Mouse (Mus musculus) forebrain, embryonic 10.5 days (tissue): Measurements from ENCODE around the gene Eps8l2. TPM values are rescaled to one million over a fixed set of nuclear protein-coding genes. Genes with fewer than 3 reads are reported as not detected.

Experiments used
- DNase-seq: peaks from one replicate; pipeline ENCODE4 v3.0.0-alpha.2; 2017; ENCODE audit warnings: low spot score; ENCODE audit errors: extremely low spot score
- H3K27ac ChIP-seq: fragments of 300-500 bp; sonication (generic); 2 replicates; pipeline ENCODE4 v1.5.1; 2016; ENCODE audit warnings: mild to moderate bottlenecking
- H3K27me3 ChIP-seq: fragments of 300-500 bp; sonication (generic); 2 replicates; pipeline ENCODE4 v1.6.1; 2016; ENCODE audit warnings: mild to moderate bottlenecking; ENCODE audit not compliant: poor library complexity, severe bottlenecking
- H3K36me3 ChIP-seq: fragments of 300-500 bp; sonication (generic); replicated peaks from 2 replicates; pipeline ENCODE4 v1.6.1; 2016; ENCODE audit warnings: mild to moderate bottlenecking, moderate library complexity
- H3K4me1 ChIP-seq: fragments of 300-500 bp; sonication (generic); 2 replicates; pipeline ENCODE4 v1.6.1; 2016
- H3K4me3 ChIP-seq: fragments of 300-500 bp; sonication (generic); 2 replicates; pipeline ENCODE4 v1.5.1; 2016; ENCODE audit warnings: mild to moderate bottlenecking, moderate library complexity
- H3K9me3 ChIP-seq: fragments of 300-500 bp; sonication (generic); 2 replicates; pipeline ENCODE4 v1.6.1; 2016; ENCODE audit warnings: mild to moderate bottlenecking, moderate library complexity
- WGBS: fragments of 180-500 bp; shearing (Covaris S2); methylation state at CpG from one replicate; pipeline ENCODE4 v1.1.7; 2016; 5-methylcytosine and 5-hydroxymethylcytosine counted together
- polyA plus RNA-seq: library from polyadenylated mRNA; unstranded; fragments of >200 nt; fragmentation: Nextera tagmentation; extraction: Ambion mirVana; gene quantifications from 2 replicates; pipeline ENCODE4 v1.2.1, GENCODE M21; 2016

The Eps8l2 gene
- polyA plus RNA-seq, 1 experiment from 2014 or later: 4.5 TPM

GRCm38 (mm10) chr7:141315974-141316373 lies 22.7 kb upstream of the Eps8l2 start:
- no peaks in the 10 kb centered on the region for H3K4me1 ChIP-seq
- DNase-seq: no peak
- WGBS: 76% methylated on average over 5 of the region's 5 CpGs
- H3K36me3 ChIP-seq: peaks cover 100% of the 10 kb centered on the region
- H3K27ac ChIP-seq: no peak overlapping the region
- H3K27me3 ChIP-seq: no peaks in the 10 kb centered on the region
- H3K4me3 ChIP-seq: no peak overlapping the region
- H3K9me3 ChIP-seq: no peaks in the 10 kb centered on the region

GRCm38 (mm10) chr7:141317619-141318132 lies 21.0 kb upstream of the Eps8l2 start:
- no peak overlapping the region for H3K27ac ChIP-seq
- no peaks in the 10 kb centered on the region for H3K9me3 ChIP-seq
- peaks cover 100% of the 10 kb centered on the region for H3K36me3 ChIP-seq
- no peak overlapping the region for H3K4me3 ChIP-seq
- no peak for DNase-seq
- 86% methylated on average over 1 of the region's 1 CpGs for WGBS
- H3K4me1 ChIP-seq: no peaks in the 10 kb centered on the region
- no peaks in the 10 kb centered on the region for H3K27me3 ChIP-seq

GRCm38 (mm10) chr7:141319446-141319845 lies 19.2 kb upstream of the Eps8l2 start:
- WGBS: 78% methylated on average over 2 of the region's 2 CpGs
- Histone ChIP-seq H3K27me3 (no peaks in the 10 kb centered on the region), H3K4me3 (no peak overlapping the region), H3K9me3 (no peaks in the 10 kb centered on the region), H3K27ac (no peak overlapping the region), H3K4me1 (peaks cover 3% of the 10 kb centered on the region), H3K36me3 (peaks cover 100% of the 10 kb centered on the region)
- DNase-seq: no peak

DNA sequence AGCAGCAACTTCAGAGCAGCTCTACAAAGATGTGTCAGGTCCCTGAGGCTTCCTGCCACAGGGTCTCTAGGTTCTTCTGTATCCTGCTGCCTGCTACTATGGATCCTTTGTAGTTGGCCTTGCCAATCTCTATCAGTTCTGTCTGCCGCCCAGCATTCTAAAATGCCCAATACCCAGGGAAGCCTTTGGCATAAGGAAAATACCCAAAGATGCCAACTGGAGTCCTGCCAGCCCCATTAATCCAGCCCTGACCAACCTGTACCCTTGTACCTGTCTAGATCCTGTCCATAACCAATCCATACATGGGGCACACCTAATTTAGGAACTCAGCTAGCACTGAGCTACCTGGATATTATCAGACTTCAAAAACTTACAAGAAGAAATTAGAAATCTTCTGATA lies 14.0 kb upstream of the Eps8l2 start:
- H3K9me3 ChIP-seq: no peaks in the 10 kb centered on the region
- no peak for DNase-seq
- no peak overlapping the region; the same call in 1 of the 2 replicates for H3K4me3 ChIP-seq
- H3K27ac ChIP-seq: no peak overlapping the region
- peaks cover 51% of the 10 kb centered on the region for H3K36me3 ChIP-seq
- no peaks in the 10 kb centered on the region for H3K27me3 ChIP-seq
- WGBS: 100% methylated on average over 1 of the region's 1 CpGs
- peaks cover 45% of the 10 kb centered on the region for H3K4me1 ChIP-seq

DNA sequence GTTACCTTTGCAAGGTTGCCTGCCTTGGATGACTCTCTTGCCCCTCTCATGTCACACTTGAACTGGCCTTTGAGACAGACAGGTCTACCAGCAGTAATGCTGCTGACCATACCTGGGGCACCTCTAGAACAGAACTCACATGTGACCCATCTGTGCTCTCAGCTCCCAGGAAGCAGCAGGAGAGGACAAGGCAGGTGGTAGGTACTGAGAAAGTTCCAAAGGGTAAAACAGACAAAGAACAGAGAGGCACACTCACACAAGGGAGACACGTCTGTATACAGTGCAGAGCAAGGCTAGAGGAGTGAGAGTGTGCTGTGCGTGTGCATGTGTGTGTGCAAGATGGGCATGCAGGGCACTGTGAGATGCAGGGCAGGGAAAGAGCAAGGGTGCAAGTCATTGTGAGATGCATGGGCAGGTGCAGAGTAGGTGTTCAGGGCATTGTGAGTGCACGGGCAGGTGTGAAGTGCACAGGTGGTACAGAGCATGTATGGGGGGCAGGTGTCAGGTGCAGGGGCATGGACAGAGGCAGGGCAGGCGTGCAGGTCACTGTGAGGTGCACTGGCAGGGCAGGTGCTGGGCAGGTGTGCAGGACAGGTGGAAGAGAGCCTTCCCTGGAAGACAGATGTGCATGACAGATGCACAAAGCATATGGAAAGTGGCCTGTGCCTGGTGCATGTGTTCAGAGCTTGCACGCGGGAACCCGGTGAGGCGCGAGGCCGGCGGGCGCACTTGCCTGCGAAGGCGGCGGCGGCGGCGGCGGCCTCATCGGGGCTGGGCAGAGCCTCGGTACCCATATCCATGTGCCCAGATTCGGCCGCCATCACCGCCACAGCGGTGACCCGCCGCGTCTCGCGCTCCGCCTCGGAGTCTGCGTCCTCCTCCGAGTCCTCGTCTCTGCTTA lies 11.9 kb upstream of the Eps8l2 start:
- Histone ChIP-seq H3K27me3 (no peaks in the 10 kb centered on the region), H3K4me3 (peak overlapping the region; percentile 77), H3K9me3 (no peaks in the 10 kb centered on the region), H3K27ac (peak overlapping the region; percentile 99), H3K36me3 (peaks cover 30% of the 10 kb centered on the region), H3K4me1 (peaks cover 45% of the 10 kb centered on the region)
- 6% methylated on average over 35 of the region's 35 CpGs for WGBS
- no peak for DNase-seq

DNA sequence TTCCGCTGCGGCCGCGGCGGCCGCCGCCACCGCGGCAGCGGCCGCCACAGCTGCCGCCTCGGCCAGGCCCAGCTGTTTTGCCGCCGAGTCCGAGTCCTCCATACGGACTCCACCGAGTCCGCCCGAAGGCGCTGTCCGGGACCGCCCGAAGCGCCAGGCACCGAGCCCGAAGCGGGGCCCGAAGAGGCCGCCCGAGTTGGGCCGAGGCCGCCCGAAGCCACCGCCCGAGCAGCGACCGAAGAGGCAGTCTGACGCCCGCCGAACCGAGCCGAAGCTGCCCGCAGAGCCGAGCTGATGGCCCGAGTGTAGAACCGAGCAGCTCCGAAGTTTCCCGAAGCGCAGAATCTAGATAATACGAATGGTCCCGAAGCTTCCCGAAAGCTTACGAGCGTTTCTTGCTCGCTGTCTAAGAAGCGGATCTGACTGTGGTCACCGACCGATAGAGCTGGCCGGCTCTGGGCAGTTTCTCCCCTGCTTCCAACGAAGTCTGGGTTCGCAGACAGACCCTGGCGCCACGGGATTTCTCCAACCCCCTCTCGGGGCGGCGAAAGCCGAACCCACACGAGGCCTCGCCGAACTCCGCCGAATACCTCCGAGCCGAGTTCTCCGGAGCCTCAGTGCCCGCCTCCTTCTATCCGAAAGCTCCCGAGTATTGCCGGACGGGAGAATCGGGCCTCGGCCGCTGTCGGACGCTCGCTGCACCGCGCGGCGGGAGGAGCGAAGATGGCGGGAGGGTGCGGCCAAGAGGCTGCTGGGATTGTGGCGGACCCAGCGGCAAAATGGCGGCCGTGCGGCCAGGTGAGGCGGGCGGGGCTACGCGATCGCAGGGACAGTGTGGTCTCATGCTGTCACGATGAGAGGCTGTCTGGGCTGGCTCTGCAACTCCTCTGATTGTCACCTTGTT lies 11.0 kb upstream of the Eps8l2 start, which contains the start of the genes Deaf1 and Tmem80:
Gene Deaf1, minus strand, starts transcription at position 222 of the 904 bp plus-strand sequence.
Gene Tmem80, plus strand, starts transcription at position 271 of the 904 bp plus-strand sequence.
- peak; percentile 98 for DNase-seq
- Histone ChIP-seq H3K4me1 (peaks cover 45% of the 10 kb centered on the region), H3K27me3 (no peaks in the 10 kb centered on the region), H3K4me3 (peak within 1 kb of the TSS; percentile 77), H3K36me3 (peaks cover 29% of the 10 kb centered on the region), H3K27ac (peak within 1 kb of the TSS; percentile 99), H3K9me3 (no peaks in the 10 kb centered on the region)
- WGBS: under 1% methylated on average over 104 of the region's 105 CpGs

DNA sequence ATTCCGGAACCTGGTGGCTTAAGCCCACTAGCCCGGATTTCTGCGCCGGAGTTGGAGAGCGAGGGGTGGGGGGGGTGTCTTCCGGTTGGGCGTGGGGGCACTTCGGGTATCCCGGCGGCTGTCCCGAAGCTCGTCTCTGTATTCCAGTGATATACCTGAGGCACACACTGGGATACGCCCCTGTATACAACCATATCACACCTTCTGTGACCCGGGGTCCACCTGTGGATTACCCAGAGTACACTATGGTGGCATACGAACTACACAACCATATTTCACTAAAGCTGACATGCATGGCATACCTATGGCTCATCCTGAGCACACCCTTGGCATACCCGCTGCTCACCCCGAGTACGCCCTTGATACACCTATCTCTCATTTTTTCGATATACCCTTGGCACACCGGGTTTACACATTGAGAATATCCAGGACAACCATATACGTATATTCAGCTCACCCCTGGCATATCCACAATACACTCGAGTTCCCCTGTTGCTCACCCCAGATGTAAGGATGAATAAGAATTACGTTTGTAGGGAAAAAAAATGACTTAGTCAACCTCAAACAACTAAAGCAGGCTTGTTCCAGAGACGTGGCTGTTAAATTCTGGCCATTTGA lies 10.2 kb upstream of the Eps8l2 start:
- peak overlapping the region; percentile 77 for H3K4me3 ChIP-seq
- no peak for DNase-seq
- WGBS: 20% methylated on average over 24 of the region's 24 CpGs
- H3K27me3 ChIP-seq: no peaks in the 10 kb centered on the region
- peaks cover 45% of the 10 kb centered on the region for H3K4me1 ChIP-seq
- peaks cover 29% of the 10 kb centered on the region for H3K36me3 ChIP-seq
- no peaks in the 10 kb centered on the region for H3K9me3 ChIP-seq
- peak overlapping the region; percentile 99 for H3K27ac ChIP-seq

DNA sequence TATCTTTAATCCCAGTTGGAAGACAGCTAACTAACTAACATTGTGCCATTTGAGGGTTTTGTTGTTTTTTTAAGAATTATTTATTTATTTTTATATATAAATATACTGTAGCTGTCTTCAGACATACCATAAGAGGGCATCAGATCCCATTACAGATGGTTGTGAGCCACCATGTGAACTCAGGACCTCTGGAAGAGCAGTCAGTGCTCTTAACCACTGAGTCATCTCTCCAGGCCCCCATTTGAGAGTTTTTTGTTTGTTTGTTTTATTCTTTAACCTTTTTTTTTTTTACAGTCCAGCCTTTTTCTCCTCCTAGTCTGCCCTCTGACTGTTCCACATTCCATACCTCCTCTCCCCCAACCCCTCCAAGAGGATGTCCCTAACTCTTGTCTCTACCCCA lies 8.0 kb upstream of the Eps8l2 start:
- peaks cover 31% of the 10 kb centered on the region for H3K4me1 ChIP-seq
- DNase-seq: no peak
- H3K9me3 ChIP-seq: no peaks in the 10 kb centered on the region
- H3K36me3 ChIP-seq: peaks cover 33% of the 10 kb centered on the region
- no peaks in the 10 kb centered on the region for H3K27me3 ChIP-seq
- no peak overlapping the region for H3K4me3 ChIP-seq
- no peak overlapping the region for H3K27ac ChIP-seq

DNA sequence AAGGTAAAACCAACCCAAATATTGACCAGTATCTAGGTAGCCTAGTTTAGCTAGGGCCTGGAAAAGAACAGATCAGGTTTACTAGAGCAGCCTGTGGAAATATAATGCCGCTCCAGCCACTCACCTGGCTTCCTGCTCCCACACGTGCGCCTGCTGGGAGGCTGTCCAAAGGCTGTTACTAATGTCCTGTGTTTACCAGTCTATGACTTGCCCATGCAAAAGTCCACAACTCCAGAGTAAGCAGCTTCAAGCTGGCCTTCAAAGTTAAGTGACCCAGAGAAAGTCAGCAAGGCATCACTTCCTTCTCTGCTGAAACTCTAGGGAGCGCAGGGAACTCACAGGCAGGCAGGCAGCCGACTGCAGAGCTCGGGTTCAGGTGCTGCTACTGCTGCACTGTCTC lies 6.7 kb upstream of the Eps8l2 start:
- no peak overlapping the region for H3K4me3 ChIP-seq
- no peaks in the 10 kb centered on the region for H3K9me3 ChIP-seq
- no peak overlapping the region for H3K27ac ChIP-seq
- no peak for DNase-seq
- H3K27me3 ChIP-seq: no peaks in the 10 kb centered on the region
- peaks cover 40% of the 10 kb centered on the region for H3K36me3 ChIP-seq
- 88% methylated on average over 6 of the region's 6 CpGs for WGBS
- H3K4me1 ChIP-seq: peaks cover 18% of the 10 kb centered on the region

DNA sequence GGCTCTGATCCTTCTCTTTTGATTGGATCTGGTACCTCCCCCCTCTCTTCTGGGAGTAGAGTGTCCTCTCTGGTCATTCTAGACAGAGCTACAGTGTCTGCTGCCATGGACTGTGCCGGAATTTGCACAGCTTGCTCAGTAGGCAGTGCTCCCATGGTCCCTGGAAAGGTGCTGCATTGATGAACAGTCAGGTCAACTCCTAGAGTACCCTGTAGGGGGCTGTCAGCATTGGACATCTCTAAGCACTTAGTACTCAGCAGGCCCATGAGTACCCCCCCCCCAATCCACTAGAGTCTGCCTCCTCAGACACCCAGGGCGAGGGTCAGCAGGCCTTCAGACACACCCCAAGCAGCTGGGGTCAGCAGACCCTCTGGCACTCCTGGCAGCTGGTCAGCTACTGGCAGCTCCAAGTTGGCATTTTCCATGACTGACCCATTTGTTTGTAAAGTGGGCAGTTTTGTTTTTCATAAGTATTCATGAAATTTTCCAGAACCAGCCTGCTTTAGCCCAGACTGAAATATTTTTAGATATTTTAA lies 3.6 kb upstream of the Eps8l2 start:
- Histone ChIP-seq H3K36me3 (peaks cover 40% of the 10 kb centered on the region), H3K9me3 (no peaks in the 10 kb centered on the region), H3K27ac (no peak overlapping the region), H3K4me3 (no peak overlapping the region), H3K4me1 (peaks cover 27% of the 10 kb centered on the region), H3K27me3 (peaks cover 29% of the 10 kb centered on the region)
- 80% methylated on average over 2 of the region's 2 CpGs for WGBS
- no peak for DNase-seq

GRCm38 (mm10) chr7:141335682-141336081 lies 3.0 kb upstream of the Eps8l2 start:
- no peaks in the 10 kb centered on the region for H3K9me3 ChIP-seq
- H3K4me3 ChIP-seq: no peak overlapping the region
- H3K36me3 ChIP-seq: peaks cover 40% of the 10 kb centered on the region
- no peak overlapping the region for H3K27ac ChIP-seq
- no peak for DNase-seq
- peaks cover 31% of the 10 kb centered on the region for H3K4me1 ChIP-seq
- peaks cover 34% of the 10 kb centered on the region for H3K27me3 ChIP-seq
- WGBS: 87% methylated on average over 4 of the region's 4 CpGs

DNA sequence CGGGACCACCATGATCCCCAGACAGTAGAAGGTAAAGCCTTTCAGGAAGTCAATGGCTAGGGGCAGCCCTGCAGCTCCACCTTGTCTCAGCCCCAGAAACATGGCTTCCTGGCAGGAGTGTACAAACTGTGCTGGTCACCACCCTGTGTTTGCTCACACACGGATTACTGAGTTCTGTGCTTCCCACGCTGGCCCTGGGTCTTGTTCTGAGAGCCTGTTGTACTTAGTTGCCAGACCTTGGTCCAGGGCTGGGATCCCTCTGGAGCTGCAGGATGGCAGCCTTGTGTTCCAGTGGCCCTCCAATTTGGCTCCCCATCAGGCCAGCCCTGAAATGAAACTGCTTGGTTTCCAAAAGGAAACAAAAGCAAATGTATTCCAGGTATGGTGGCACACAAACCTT lies 2.4 kb upstream of the Eps8l2 start:
- WGBS: 83% methylated on average over 3 of the region's 3 CpGs

More for the DNA sequence above, 2.4 kb upstream of the Eps8l2 start:
- no peak for DNase-seq
- Histone ChIP-seq H3K27ac (no peak overlapping the region), H3K27me3 (peaks cover 37% of the 10 kb centered on the region), H3K36me3 (peaks cover 40% of the 10 kb centered on the region), H3K4me3 (no peak overlapping the region), H3K9me3 (no peaks in the 10 kb centered on the region), H3K4me1 (peaks cover 31% of the 10 kb centered on the region)
